Mouse (Mus musculus): ENCODE results near the gene Khk.

Gene Khk

DNA sequence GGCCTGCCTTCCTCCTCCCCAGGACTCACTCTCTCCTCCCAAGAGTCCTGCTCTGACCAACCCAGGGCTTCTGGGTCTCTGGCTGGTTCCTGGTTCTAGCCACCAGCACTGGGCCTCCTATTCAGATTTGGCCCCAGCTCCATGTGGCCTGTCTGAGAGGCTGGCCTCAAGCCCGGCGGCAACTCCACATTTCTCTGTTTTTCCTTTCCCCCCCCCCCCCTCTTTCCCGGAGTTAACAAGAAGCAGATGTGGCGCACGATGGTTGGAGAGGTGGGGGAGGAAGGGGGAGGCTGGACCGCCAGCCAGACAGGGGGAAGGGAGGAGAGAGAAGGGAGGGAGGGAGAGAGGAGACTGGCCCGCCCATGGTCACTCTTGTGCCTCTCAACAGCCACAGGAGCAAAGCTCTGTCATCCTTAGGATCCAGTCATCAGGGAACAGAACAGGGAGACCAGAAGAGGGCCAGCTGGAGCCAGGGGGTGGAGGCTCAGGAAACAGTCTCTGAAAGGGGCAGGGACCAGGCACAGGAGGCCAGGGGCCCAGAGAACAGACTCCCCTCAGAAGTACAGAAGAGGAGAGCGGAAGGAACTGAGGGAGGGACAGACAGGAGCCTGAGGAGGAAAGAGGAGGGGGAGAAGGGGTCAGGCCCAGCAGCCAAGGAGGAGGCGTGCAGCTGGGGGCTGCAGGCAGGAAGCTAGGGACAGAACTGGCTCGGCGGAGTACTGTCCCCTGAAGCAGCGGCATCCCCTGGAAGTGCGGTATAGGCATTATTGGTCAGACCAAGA is 8.0 kb upstream of the Khk start, which contains the start of gene Emilin1:
Gene Emilin1, plus strand, starts transcription at position 343 of the 782 bp plus-strand sequence.
- DNase-seq (ENCODE audit: low read depth in 1 of 2, low spot score in 2 of 2) = no peak

DNA sequence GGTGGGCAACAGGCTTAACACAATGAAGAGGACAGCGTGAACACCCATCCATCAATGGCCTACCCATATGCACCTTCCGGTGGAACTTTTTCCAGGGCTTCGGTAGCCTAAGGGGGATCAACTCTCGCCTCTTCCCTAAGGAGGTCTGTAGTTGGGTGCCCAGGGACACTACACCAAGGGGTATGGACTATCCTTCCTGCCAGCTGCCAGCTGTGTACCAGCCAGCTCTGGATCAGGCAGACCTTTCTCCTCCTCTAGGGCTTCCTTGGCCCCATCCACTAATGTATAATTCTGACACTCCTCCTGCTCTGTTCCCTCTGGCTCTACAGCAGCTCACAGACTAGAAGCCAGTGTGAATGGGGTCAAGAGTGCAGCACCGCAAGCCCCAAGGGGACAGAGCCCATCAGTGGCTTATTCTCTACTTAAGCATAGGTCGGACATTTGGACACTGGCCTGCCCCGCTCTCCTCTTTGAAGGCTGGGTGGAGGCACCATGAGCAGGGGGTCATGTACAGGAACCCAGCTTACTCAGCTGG is 7.1 kb upstream of the Khk start:
- no peak for DNase-seq (ENCODE audit: low read depth in 1 of 2, low spot score in 2 of 2)

DNA sequence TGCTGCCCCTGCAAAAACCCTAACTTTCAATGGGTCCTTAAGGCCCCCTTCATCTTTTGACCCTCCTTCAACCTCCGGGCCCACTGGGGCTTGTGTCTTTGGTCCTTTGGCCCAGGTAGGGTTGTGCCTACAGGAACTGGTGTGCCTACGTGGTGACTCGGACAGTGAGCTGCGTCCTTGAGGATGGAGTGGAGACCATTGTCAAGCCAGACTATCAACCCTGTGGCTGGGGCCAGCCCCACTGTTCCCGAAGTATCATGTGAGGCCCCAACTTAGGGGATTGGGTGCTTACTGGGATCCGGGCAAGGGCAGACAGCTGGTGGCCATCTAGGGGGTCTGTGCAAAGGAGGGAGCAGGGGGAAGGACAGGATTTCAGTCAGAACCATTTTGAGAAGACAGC is 6.4 kb upstream of the Khk start:
- DNase-seq (ENCODE audit: low read depth in 1 of 2, low spot score in 2 of 2) = no peak

DNA sequence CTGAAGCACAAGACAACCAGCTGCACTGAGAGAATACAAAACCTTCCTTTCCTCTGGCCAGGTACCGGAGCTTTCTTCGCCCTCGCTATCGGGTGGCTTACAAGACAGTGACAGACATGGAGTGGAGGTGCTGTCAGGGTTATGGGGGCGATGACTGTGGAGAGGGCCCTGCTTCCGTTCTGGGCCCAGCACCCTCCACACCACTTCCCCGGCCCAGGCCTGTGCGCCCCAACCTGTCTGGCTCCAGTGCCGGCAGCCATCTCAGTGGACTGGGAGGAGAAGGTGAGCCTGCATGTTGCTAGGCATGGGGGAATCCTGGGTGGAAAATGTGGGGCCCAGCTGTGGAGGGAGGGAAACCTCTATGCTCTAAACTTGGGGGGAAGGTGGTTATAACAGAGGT is 5.8 kb upstream of the Khk start:
- DNase-seq (ENCODE audit: low read depth in 1 of 2, low spot score in 2 of 2) = no peak

DNA sequence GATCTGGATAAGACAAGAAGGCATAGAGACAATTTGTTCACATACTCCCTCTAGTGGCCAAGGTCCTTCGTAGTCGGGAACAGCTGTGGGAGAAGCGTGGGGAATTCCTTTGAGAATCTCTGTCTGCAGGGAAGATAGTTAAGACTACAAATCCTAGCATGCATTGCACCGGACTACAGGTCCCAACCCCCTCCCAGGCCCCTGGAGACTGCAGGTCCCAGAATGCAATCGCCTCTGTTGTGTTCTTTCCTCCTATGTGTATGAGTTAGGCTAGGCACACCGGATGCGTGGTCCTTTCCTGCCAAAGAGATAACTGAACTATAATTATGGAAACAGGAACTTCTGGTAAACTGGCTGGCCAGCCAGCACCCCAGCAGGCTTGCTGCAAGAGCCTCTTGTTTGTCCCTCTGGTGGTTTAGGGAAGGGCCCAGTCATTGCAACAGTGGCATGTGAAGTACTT is 5.2 kb upstream of the Khk start:
- peak; percentile 64 to 68 for DNase-seq (ENCODE audit: low read depth in 1 of 2, low spot score in 2 of 2)

DNA sequence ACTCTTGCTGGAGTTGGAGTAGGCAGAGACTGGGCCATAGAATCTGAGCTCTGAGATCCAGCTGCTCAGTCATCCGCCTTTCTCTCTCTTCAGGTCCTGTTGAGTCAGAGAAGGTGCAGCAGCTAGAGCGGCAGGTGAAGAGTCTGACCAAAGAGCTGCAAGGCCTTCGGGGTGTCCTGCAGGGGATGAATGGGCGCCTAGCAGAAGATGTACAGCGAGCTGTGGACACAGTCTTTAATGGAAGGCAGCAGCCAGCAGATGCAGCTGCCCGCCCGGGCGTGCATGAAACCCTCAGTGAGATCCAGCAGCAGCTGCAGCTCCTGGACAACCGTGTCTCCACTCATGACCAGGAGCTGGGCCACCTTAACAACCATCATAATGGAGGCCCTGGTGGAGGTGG is 4.4 kb upstream of the Khk start:
- no peak for DNase-seq (ENCODE audit: low read depth in 1 of 2, low spot score in 2 of 2)

DNA sequence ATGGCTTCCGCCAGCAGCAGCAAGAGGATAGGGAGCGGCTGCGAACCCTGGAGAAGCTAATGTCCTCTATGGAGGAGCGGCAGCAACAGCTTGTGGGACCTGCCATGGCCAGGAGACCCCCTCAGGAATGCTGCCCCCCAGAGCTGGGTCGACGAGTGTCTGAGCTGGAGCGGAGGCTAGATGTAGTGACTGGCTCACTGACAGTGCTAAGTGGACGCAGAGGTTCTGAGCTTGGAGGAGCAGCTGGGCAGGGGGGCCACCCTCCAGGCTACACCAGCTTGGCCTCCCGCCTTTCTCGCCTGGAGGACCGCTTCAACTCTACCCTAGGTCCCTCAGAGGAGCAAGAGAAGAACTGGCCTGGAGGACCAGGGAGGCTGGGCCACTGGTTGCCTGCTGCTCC is 3.9 kb upstream of the Khk start:
- DNase-seq (ENCODE audit: low read depth in 1 of 2, low spot score in 2 of 2) = no peak

DNA sequence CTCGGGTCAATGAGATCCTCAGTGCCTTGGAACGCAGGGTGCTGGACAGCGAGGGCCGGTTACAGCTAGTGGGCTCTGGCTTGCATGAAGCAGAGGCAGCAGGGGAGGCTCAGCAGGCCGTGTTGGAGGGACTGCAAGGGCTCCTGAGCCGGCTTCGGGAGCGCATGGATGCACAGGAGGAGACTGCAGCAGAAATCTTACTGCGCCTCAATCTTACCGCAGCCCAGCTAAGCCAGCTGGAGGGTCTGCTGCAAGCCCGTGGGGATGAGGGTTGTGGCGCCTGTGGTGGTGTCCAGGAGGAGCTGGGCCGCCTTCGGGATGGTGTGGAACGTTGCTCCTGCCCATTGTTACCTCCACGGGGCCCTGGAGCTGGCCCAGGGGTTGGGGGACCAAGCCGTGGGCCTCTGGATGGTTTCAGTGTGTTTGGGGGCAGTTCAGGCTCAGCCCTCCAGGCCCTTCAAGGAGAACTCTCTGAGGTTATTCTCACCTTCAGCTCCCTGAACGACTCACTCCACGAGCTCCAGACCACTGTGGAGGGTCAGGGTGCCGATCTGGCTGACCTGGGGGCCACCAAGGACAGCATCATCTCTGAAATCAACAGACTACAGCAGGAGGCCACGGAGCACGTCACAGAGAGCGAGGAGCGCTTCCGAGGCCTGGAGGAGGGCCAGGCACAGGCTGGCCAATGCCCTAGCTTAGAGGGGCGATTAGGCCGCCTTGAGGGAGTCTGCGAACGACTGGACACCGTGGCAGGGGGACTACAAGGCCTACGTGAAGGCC is 3.1 kb upstream of the Khk start:
- no peak for DNase-seq (ENCODE audit: low read depth in 1 of 2, low spot score in 2 of 2)

DNA sequence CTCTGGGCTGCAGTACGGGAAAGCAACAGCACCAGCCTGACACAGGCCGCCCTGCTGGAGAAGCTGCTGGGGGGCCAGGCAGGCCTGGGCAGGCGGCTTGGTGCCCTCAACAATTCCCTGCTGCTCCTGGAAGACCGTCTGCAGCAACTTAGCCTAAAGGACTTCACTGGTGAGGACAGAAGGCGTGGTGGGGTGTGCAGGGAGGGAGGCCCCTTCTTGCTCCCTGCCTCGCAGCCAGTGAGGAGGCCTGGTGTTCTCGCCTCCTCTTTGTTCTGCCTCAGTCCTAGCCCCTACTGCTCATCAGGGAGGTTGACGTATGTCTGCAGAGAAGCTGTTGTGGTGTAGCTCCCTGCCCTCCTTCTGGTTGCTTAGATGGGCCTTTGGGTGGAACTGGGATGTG is 2.5 kb upstream of the Khk start:
- DNase-seq (ENCODE audit: low read depth in 1 of 2, low spot score in 2 of 2) = no peak

DNA sequence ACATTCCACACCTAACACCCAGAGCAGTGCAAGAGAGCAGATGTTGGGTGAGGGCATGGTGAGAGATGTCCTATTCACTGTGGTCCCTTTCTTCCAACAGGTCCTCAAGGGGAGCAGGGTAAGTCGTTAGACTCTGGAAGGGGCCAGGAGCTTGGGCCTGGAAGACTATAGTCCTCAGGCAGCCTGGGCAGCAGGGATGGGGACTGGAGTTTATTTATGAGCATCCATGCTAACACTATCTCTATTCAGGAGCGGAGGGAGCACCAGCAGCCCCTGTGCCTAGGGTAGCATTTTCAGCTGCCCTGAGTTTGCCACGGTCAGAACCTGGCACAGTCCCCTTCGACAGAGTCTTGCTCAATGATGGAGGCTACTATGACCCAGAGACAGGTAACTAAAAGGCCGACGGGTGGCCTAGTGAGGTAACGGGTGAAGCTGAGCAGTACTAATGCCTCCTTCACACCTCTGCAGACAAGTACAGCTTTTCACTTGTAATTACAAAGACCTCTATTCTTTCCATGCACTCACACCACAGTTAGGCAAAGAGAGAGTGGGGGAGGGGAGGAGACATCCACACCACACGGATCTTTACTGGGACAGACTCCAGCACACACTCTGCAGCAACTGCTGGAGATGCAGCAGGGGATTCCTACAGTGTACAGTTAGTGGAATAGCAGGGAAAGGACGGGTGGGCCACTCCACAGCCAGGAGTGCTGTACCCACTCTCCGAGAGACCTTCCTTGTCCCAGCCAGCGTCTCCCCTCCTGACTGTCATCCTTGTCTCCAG is 1.2 kb upstream of the Khk start:
- DNase-seq (ENCODE audit: low read depth in 1 of 2, low spot score in 2 of 2) = no peak

DNA sequence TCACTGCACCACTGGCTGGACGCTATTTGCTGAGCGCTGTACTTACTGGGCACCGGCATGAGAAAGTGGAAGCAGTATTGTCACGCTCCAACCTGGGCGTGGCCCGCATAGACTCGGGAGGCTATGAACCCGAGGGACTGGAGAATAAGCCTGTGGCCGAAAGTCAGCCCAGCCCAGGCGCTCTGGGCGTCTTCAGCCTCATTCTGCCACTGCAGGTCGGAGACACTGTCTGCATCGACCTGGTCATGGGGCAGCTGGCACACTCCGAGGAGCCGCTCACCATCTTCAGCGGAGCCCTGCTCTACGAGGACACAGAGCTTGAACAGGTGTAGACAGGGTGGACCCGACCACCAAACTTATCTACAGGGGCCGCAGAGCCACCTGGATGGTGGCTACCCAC is 610 bp upstream of the Khk start:
- peak in 1 of 2 experiments; percentile 51 for DNase-seq (ENCODE audit: low read depth in 1 of 2, low spot score in 2 of 2)

DNA sequence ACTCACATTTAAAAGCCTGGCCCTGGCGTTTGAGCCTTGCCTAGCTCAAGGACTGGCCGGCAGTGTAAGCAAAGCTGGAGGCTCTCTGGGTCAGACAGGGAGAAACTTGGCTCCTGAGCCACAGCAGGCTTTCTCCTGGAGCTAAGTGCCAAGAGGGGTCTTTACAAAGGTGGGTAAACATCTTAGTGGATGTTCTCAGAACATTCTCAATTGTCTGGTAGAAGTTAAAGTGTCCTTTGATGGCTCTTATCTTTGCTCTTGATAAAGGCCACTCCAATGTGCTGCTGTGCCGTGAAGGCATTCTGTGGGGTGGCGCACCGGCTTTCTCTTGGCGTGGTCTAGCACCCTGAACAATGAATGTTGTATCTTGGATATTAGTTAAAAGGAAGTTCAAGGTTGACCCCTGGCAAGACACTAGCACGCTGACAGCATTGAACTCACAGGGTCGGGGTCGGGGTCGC is 1.4 kb downstream of the Khk start:
- no peak for DNase-seq (ENCODE audit: low read depth in 1 of 2, low spot score in 2 of 2)

DNA sequence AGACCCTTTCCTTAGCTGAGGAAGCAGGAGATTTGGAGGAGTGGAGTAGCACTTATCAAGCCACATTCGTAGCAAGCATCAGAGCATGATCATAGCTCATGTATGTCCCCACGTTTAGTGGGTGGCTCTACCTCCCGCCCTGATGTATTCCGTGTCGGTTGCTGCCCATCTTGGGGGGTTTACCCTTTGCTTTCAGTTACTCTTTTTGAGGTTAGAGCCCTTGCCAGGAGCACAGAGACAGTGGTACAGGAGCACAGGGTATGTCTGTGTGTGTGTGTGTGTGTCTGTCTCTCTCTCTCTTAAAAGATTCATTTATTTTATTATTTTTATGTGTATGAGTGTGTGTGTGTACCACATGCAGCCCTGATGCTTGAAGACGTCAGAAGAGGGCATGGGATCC is 1.9 kb downstream of the Khk start:
- no peak for DNase-seq (ENCODE audit: low read depth in 1 of 2, low spot score in 2 of 2)

DNA sequence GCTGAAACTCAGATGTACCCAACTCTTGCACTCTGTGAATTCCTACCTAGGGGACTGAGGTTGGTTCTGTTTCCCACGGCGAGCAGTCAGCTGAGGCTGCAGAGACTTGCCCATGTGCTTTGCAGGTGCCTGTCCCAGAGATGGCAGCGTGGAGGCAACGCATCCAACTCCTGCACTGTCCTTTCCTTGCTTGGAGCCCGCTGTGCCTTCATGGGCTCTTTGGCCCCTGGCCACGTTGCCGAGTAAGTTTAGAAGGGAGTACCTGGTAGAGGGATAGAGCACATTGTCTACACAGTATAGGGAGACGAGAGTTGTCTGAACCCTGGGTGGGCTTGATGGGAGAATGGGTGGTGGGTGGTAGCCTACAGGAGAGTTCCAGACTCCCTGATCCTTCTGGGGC is 3.4 kb downstream of the Khk start:
- no peak for DNase-seq (ENCODE audit: low read depth in 1 of 2, low spot score in 2 of 2)

DNA sequence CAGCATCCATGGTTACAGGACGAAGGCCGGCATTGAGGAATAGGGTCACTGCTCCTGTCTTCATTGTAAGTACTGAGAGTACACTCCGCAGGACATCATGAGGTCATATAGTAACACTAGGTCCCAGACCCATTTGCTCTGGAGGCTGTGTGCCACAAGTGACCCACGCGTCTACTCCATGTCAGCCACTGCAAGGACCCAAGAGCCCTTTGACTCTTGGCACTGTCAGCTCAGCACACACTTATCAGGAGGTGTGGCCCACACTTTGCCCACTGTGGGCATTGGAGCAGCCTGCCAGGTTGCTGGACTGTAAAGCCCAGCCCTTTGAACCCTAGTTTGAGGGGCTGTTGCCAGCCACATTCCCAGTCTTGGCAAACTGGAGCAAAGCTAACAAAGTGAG is 4.0 kb downstream of the Khk start:
- DNase-seq (ENCODE audit: low read depth in 1 of 2, low spot score in 2 of 2) = no peak

DNA sequence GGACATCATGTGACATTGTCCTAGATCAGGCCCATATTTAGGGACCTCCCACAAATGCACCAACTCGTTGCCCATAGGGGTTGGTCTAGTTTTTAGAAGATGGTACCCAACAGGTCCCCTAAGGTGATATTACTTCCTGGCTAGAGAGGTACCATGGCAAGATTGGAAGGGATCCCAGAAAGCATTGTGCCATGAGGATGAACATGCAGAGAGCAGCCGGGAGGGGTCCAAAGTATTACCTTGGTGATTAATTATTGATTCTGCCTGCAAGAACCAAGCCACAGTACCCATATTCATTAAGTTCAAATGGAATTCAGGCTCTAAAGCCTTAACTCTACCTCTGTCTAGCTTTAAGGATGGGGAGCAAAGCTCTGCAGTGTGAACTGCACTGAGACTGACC is 4.8 kb downstream of the Khk start:
- no peak for DNase-seq (ENCODE audit: low read depth in 1 of 2, low spot score in 2 of 2)

DNA sequence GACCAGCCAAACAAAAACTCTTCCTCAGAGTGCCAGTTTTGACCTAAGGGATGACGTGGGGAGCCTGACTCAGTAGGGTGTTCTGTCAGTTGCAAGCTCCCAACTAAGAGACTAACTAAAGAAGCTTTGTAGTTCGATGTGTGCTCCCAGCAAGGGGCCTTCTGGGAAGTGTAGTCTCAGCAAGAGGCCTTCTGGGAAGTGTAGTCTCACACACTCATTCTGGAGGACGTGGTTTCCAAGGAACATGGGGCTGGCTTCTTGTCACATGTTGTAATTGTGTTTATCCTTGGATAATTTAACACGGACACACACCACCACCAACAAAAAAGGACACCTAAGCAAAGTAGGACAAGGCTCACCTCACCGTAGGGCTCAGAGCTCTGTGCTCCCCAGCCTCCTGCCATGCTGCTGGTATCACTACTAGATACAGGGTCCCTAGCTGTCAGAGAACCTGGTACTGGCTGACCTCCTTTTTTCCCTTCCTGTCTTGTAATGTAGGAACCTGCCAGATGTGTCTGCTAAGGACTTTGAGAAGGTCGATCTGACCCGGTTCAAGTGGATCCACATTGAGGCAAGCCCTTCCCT is 6.8 kb downstream of the Khk start:
- DNase-seq (ENCODE audit: low read depth in 1 of 2, low spot score in 2 of 2) = no peak

DNA sequence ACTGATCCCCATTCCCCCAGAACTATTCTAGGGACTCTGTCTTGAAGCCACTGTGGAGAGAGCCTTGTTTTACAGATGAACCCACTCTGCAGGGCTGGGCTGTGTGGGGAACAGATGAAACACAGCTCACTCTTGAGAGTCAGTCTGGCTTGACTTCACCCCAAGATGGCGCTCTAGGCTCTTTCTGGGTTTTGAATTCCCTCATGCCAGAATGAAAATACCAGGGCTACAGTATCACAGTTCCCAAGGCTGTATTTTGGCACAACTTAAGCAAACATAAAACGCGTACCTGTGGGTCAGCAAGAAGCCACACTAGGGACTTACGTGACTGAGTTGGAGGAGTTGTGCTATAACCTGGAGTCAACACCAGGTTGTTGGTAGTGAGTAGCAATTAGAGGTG is 8.9 kb downstream of the Khk start:
- peak in 1 of 2 experiments; percentile 29 for DNase-seq (ENCODE audit: low read depth in 1 of 2, low spot score in 2 of 2)

DNA sequence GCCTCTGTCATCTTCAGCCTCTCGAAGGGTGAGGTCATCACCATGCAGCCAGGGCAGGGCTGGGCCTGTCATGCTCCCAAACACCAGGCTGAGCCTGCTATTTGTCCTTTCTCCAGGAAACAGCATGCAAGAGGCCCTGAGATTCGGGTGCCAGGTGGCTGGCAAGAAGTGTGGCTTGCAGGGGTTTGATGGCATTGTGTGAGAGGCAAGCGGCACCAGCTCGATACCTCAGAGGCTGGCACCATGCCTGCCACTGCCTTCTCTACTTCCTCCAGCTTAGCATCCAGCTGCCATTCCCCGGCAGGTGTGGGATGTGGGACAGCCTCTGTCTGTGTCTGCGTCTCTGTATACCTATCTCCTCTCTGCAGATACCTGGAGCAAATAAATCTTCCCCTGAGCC is 9.6 kb downstream of the Khk start:
- DNase-seq (ENCODE audit: low read depth in 1 of 2, low spot score in 2 of 2) = no peak

DNA sequence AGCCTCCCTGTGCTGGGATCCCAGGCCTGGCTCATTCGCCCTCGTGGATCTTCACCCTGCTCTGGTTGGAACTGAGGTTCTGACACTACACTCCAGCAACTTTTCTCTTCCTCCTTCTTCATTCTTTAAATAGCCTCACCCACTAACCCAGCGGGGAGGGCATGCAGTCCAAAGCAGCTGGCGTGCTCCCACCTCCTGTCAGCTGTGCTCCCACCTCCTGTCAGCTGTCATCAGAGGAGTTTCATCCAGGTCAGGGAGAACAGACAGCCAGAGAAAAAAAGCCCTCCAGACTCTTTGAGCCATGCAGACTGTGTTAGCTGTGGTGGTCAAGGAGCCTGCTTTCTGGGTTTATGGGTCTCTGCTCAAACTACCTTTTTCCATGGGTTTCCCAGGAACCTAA is 10.1 kb downstream of the Khk start:
- no peak for DNase-seq (ENCODE audit: low read depth in 1 of 2, low spot score in 2 of 2)

DNA sequence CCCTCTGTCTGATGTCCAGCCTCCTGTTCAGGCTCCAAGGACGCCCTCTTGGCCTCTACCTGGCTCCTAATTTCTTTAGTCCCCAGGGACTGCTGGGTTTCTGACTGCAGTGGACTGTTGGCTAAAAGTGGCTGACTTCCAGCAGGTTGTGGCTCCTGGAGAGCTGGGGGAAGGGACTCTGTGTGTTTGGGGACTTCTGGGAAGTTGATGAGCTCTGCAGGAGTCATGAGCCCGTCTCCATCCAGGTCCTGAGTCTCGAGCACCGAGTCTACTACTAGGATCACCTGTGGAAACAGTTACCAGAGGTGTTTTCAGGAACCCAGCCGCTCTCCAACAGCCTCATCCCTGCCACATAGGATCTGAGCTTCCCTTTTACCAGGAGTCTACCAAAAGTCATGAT is 12.5 kb downstream of the Khk start:
- no peak for DNase-seq (ENCODE audit: low read depth in 1 of 2, low spot score in 2 of 2)

Measured in monocyte, adult 2 months (primary cell).